Mouse (Mus musculus): ENCODE data around the gene Dnaja1.

DNA sequence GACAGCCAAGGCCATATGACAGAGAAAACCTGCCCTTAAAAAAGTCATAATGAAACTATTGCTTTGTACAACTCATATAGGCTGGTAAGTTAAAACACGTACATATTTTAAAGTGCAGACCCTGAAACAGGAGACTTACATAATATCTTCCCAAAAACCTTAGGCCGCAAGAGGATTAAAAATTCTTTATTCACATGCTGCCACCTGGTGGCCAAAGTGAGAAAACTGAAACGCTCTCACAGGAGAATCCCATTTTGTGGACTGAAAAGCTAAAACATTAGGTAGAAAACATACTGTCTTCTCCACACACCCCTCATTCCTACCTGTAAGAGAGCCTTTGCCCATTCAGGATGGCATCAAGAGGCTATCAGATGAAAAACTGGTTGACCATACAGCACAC lies 40.0 kb upstream of the Dnaja1 start:
- TF ChIP-seq CTCF (IDR thresholded peaks at IDR 0.05; ENCODE audit: low read depth), result peak; percentile 71
- no peak for TF ChIP-seq EP300 (IDR thresholded peaks at IDR 0.05; ENCODE audit: low read depth)
